Mouse (Mus musculus): ENCODE results near the gene Eml2. TPM values are rescaled to one million over a fixed set of nuclear protein-coding genes. Genes with fewer than 3 reads are reported as not detected.

Eml2 gene
- total RNA-seq, 1 experiment = 29.8 TPM

- no peak for DNase-seq (ENCODE audit: low read depth, low spot score)
- Histone ChIP-seq H3K4me3 (ENCODE audit: insufficient read depth in 1 of 2, low read depth in 1 of 2, low read length in 2 of 2, poor library complexity in 1 of 2, severe bottlenecking in 1 of 2) (no peak overlapping the region), H3K27ac (ENCODE audit: insufficient read depth, low read depth, low read length, poor library complexity, severe bottlenecking) (no peak overlapping the region), H3K36me3 (ENCODE audit: control insufficient read depth, insufficient read depth, low read length, poor library complexity, severe bottlenecking) (no peaks in the 10 kb centered on the region), H3K4me1 (ENCODE audit: control insufficient read depth in 2 of 2, insufficient read depth in 2 of 2, low read length in 2 of 2, poor library complexity in 1 of 2) (peaks cover 2 to 17% of the 10 kb centered on the region in 2 experiments; a peak in 3 of 4 replicates), H3K9ac (ENCODE audit: insufficient read depth, low read depth, low read length, poor library complexity, severe bottlenecking) (no peak overlapping the region), H3K9me3 (ENCODE audit: control insufficient read depth, insufficient read depth, low read depth, low read length) (no peaks in the 10 kb centered on the region)
- in situ Hi-C loops (cut with MboI; ENCODE audit: low sequenced_read_pairs in 2 of 2, unreplicated experiment in 2 of 2) = no loop called here
- TF ChIP-seq HCFC1 (IDR thresholded peaks at IDR 0.05; ENCODE audit: borderline replicate concordance, insufficient read depth, low read length) (no peak), MAFK (IDR thresholded peaks at IDR 0.05; ENCODE audit: insufficient read depth, low read depth, low read length) (no peak), ZNF384 (IDR thresholded peaks at IDR 0.05; ENCODE audit: low read depth, low read length) (no peak), ZC3H11A (IDR thresholded peaks at IDR 0.05; ENCODE audit: borderline replicate concordance, low read depth, low read length) (no peak), CHD2 (IDR thresholded peaks at IDR 0.05; ENCODE audit: low read depth, low read length) (no peak)
Measured at GRCm38 (mm10) chr7:19162928-19163327, 13.3 kb upstream of the Eml2 start.

- TF ChIP-seq CHD2 (IDR thresholded peaks at IDR 0.05; ENCODE audit: low read depth, low read length) (no peak), MAFK (IDR thresholded peaks at IDR 0.05; ENCODE audit: insufficient read depth, low read depth, low read length) (no peak), HCFC1 (IDR thresholded peaks at IDR 0.05; ENCODE audit: borderline replicate concordance, insufficient read depth, low read length) (no peak), ZC3H11A (IDR thresholded peaks at IDR 0.05; ENCODE audit: borderline replicate concordance, low read depth, low read length) (no peak), ZNF384 (IDR thresholded peaks at IDR 0.05; ENCODE audit: low read depth, low read length) (no peak)
- no peaks in the 10 kb centered on the region for H3K9me3 ChIP-seq (ENCODE audit: control insufficient read depth, insufficient read depth, low read depth, low read length)
- H3K4me1 ChIP-seq (ENCODE audit: control insufficient read depth in 2 of 2, insufficient read depth in 2 of 2, low read length in 2 of 2, poor library complexity in 1 of 2) = peaks cover 2 to 17% of the 10 kb centered on the region in 2 experiments; a peak in 2 of 4 replicates
- in situ Hi-C loops (cut with MboI; ENCODE audit: low sequenced_read_pairs in 2 of 2, unreplicated experiment in 2 of 2) = no loop called here
- H3K4me3 ChIP-seq (ENCODE audit: insufficient read depth in 1 of 2, low read depth in 1 of 2, low read length in 2 of 2, poor library complexity in 1 of 2, severe bottlenecking in 1 of 2) = peak overlapping the region in 1 of 2 experiments; percentile 41; a peak in 1 of 4 replicates
- no peaks in the 10 kb centered on the region for H3K36me3 ChIP-seq (ENCODE audit: control insufficient read depth, insufficient read depth, low read length, poor library complexity, severe bottlenecking)
- no peak overlapping the region for H3K9ac ChIP-seq (ENCODE audit: insufficient read depth, low read depth, low read length, poor library complexity, severe bottlenecking)
- H3K27ac ChIP-seq (ENCODE audit: insufficient read depth, low read depth, low read length, poor library complexity, severe bottlenecking) = no peak overlapping the region
- DNase-seq (ENCODE audit: low read depth, low spot score) = no peak
Measured at GRCm38 (mm10) chr7:19163752-19164151, 12.5 kb upstream of the Eml2 start.

GRCm38 (mm10) chr7:19164189-19164588 is 12.0 kb upstream of the Eml2 start:
- Histone ChIP-seq H3K27ac (ENCODE audit: insufficient read depth, low read depth, low read length, poor library complexity, severe bottlenecking) (no peak overlapping the region), H3K9me3 (ENCODE audit: control insufficient read depth, insufficient read depth, low read depth, low read length) (no peaks in the 10 kb centered on the region), H3K9ac (ENCODE audit: insufficient read depth, low read depth, low read length, poor library complexity, severe bottlenecking) (no peak overlapping the region), H3K36me3 (ENCODE audit: control insufficient read depth, insufficient read depth, low read length, poor library complexity, severe bottlenecking) (no peaks in the 10 kb centered on the region), H3K4me3 (ENCODE audit: insufficient read depth in 1 of 2, low read depth in 1 of 2, low read length in 2 of 2, poor library complexity in 1 of 2, severe bottlenecking in 1 of 2) (peak overlapping the region in 1 of 2 experiments; percentile 41; a peak in 2 of 4 replicates), H3K4me1 (ENCODE audit: control insufficient read depth in 2 of 2, insufficient read depth in 2 of 2, low read length in 2 of 2, poor library complexity in 1 of 2) (peaks cover 2 to 17% of the 10 kb centered on the region in 2 experiments; a peak in 2 of 4 replicates)
- in situ Hi-C loops (cut with MboI; ENCODE audit: low sequenced_read_pairs in 2 of 2, unreplicated experiment in 2 of 2) = no loop called here
- peak; percentile 92 for DNase-seq (ENCODE audit: low read depth, low spot score)
- TF ChIP-seq CHD2 (IDR thresholded peaks at IDR 0.05; ENCODE audit: low read depth, low read length) = no peak
- no peak for TF ChIP-seq MAFK (IDR thresholded peaks at IDR 0.05; ENCODE audit: insufficient read depth, low read depth, low read length)
- no peak for TF ChIP-seq ZC3H11A (IDR thresholded peaks at IDR 0.05; ENCODE audit: borderline replicate concordance, low read depth, low read length)
- no peak for TF ChIP-seq ZNF384 (IDR thresholded peaks at IDR 0.05; ENCODE audit: low read depth, low read length)
- TF ChIP-seq HCFC1 (IDR thresholded peaks at IDR 0.05; ENCODE audit: borderline replicate concordance, insufficient read depth, low read length) = no peak

GRCm38 (mm10) chr7:19164978-19165377 is 11.2 kb upstream of the Eml2 start:
- Histone ChIP-seq H3K9ac (ENCODE audit: insufficient read depth, low read depth, low read length, poor library complexity, severe bottlenecking) (no peak overlapping the region), H3K27ac (ENCODE audit: insufficient read depth, low read depth, low read length, poor library complexity, severe bottlenecking) (no peak overlapping the region), H3K4me1 (ENCODE audit: control insufficient read depth in 2 of 2, insufficient read depth in 2 of 2, low read length in 2 of 2, poor library complexity in 1 of 2) (peaks cover 2 to 11% of the 10 kb centered on the region in 2 experiments; a peak in 2 of 4 replicates), H3K36me3 (ENCODE audit: control insufficient read depth, insufficient read depth, low read length, poor library complexity, severe bottlenecking) (no peaks in the 10 kb centered on the region), H3K4me3 (ENCODE audit: insufficient read depth in 1 of 2, low read depth in 1 of 2, low read length in 2 of 2, poor library complexity in 1 of 2, severe bottlenecking in 1 of 2) (peak overlapping the region in 1 of 2 experiments; percentile 2; a peak in 1 of 4 replicates), H3K9me3 (ENCODE audit: control insufficient read depth, insufficient read depth, low read depth, low read length) (no peaks in the 10 kb centered on the region)
- in situ Hi-C loops (cut with MboI; ENCODE audit: low sequenced_read_pairs in 2 of 2, unreplicated experiment in 2 of 2) = no loop called here
- DNase-seq (ENCODE audit: low read depth, low spot score) = peak; percentile 67
- TF ChIP-seq HCFC1 (IDR thresholded peaks at IDR 0.05; ENCODE audit: borderline replicate concordance, insufficient read depth, low read length) = no peak
- no peak for TF ChIP-seq MAFK (IDR thresholded peaks at IDR 0.05; ENCODE audit: insufficient read depth, low read depth, low read length)
- TF ChIP-seq ZNF384 (IDR thresholded peaks at IDR 0.05; ENCODE audit: low read depth, low read length) = no peak
- no peak for TF ChIP-seq ZC3H11A (IDR thresholded peaks at IDR 0.05; ENCODE audit: borderline replicate concordance, low read depth, low read length)
- no peak for TF ChIP-seq CHD2 (IDR thresholded peaks at IDR 0.05; ENCODE audit: low read depth, low read length)
